Mouse (Mus musculus) MEL (cell line): ENCODE measurements around the gene Rgmb. TPM values are rescaled to one million over a fixed set of nuclear protein-coding genes. Genes with fewer than 3 reads are reported as not detected.

Source experiments
- DNase-seq: peaks from one replicate; pipeline ENCODE4 v3.0.0; 2011; ENCODE audit warnings: low read depth, low spot score
- H3K27ac ChIP-seq: 2 replicates; pipeline ENCODE4 v1.5.1; 2012; ENCODE audit warnings: low read depth, mild to moderate bottlenecking, control low read depth, low read length, moderate library complexity; ENCODE audit not compliant: control insufficient read depth
- H3K27me3 ChIP-seq, 2 experiments: fragments of 150-350 bp in 1 of 2; sonication (generic) in 1 of 2; 2 replicates each; pipeline ENCODE4 v1.6.1; 2012; ENCODE audit warnings: low read length in 2 of 2, mild to moderate bottlenecking in 2 of 2, improper control_type of control experiment in 1 of 2, moderate library complexity in 1 of 2; ENCODE audit not compliant: insufficient read depth in 2 of 2, control insufficient read depth in 1 of 2
- H3K36me3 ChIP-seq, 2 experiments: 2 replicates each; pipeline ENCODE4 v1.6.1; 2012 to 2014; ENCODE audit warnings: low read length in 2 of 2, improper control_type of control experiment in 1 of 2, inconsistent platforms in 1 of 2, mild to moderate bottlenecking in 1 of 2; ENCODE audit not compliant: insufficient read depth in 2 of 2, control insufficient read depth in 1 of 2
- H3K4me1 ChIP-seq, 2 experiments: fragments of 150-350 bp in 1 of 2; sonication (generic) in 1 of 2; 2 replicates each; pipeline ENCODE4 v1.6.1; 2012; ENCODE audit warnings: low read length in 2 of 2, improper control_type of control experiment in 1 of 2, mild to moderate bottlenecking in 1 of 2; ENCODE audit not compliant: insufficient read depth in 2 of 2, control insufficient read depth in 1 of 2
- H3K4me3 ChIP-seq, 2 experiments: fragments of 150-350 bp in 1 of 2; sonication (generic) in 1 of 2; 2 replicates each; pipeline ENCODE4 v1.5.1; 2012; ENCODE audit warnings: low read depth in 2 of 2, low read length in 2 of 2, mild to moderate bottlenecking in 2 of 2, moderate library complexity in 2 of 2, control low read depth in 1 of 2, improper control_type of control experiment in 1 of 2; ENCODE audit not compliant: control insufficient read depth in 1 of 2, insufficient read depth in 1 of 2
- H3K79me2 ChIP-seq: 2 replicates; pipeline ENCODE4 v1.6.1; 2012; ENCODE audit warnings: mild to moderate bottlenecking, low read length, moderate library complexity; ENCODE audit not compliant: control insufficient read depth, poor library complexity, insufficient read depth
- H3K9ac ChIP-seq: 2 replicates; pipeline ENCODE4 v1.6.1; 2012; ENCODE audit warnings: low read depth, mild to moderate bottlenecking, control low read depth, low read length, moderate library complexity; ENCODE audit not compliant: control insufficient read depth, poor library complexity, severe bottlenecking
- H3K9me3 ChIP-seq: fragments of 150-350 bp; sonication (generic); replicated peaks from 2 replicates; pipeline ENCODE4 v1.6.1; 2012; ENCODE audit warnings: mild to moderate bottlenecking, low read length, improper control_type of control experiment, moderate library complexity; ENCODE audit not compliant: insufficient read depth
- CHD1 ChIP-seq: IDR thresholded peaks from 2 replicates; pipeline ENCODE4 v1.6.1; 2012; ENCODE audit warnings: low read depth, mild to moderate bottlenecking, inconsistent platforms, low read length, improper control_type of control experiment
- CHD2 ChIP-seq: IDR thresholded peaks from 2 replicates; pipeline ENCODE4 v1.6.1; 2011; ENCODE audit warnings: low read length, improper control_type of control experiment
- CTCF ChIP-seq, 3 experiments: IDR thresholded peaks in 2 of 3; conservative IDR thresholded peaks in 1 of 3; 2 replicates each; pipeline ENCODE4 v1.5.1; 2011 to 2012; ENCODE audit warnings: low read length in 3 of 3, low read depth in 2 of 3, mild to moderate bottlenecking in 2 of 3, improper control_type of control experiment in 1 of 3, inconsistent platforms in 1 of 3, mixed read lengths in 1 of 3, moderate library complexity in 1 of 3; ENCODE audit not compliant: control insufficient read depth in 1 of 3, insufficient read depth in 1 of 3, poor library complexity in 1 of 3, severe bottlenecking in 1 of 3
- ELF1 ChIP-seq: IDR thresholded peaks from 2 replicates; pipeline ENCODE4 v1.6.1; 2014; ENCODE audit warnings: low read depth, mild to moderate bottlenecking, inconsistent platforms, low read length, improper control_type of control experiment, moderate library complexity
- EP300 ChIP-seq, 2 experiments: IDR thresholded peaks; 2 replicates each; pipeline ENCODE4 v1.6.1; 2011; ENCODE audit warnings: improper control_type of control experiment in 2 of 2, low read length in 2 of 2, low read depth in 1 of 2, mild to moderate bottlenecking in 1 of 2
- ETS1 ChIP-seq: IDR thresholded peaks from 2 replicates; pipeline ENCODE4 v1.6.1; 2012; ENCODE audit warnings: low read depth, mild to moderate bottlenecking, inconsistent platforms, low read length, improper control_type of control experiment, moderate library complexity
- GABPA ChIP-seq: IDR thresholded peaks from 2 replicates; pipeline ENCODE4 v1.6.1; 2012; ENCODE audit warnings: low read depth, mild to moderate bottlenecking, inconsistent platforms, low read length, improper control_type of control experiment, moderate library complexity
- GATA1 ChIP-seq: IDR thresholded peaks from 2 replicates; pipeline ENCODE4 v1.6.1; 2011; ENCODE audit warnings: low read depth, low read length, improper control_type of control experiment
- HCFC1 ChIP-seq: IDR thresholded peaks from 2 replicates; pipeline ENCODE4 v1.6.1; 2012; ENCODE audit warnings: low read depth, mild to moderate bottlenecking, inconsistent platforms, low read length, improper control_type of control experiment, moderate library complexity
- JUND ChIP-seq: IDR thresholded peaks from 2 replicates; pipeline ENCODE4 v1.6.1; 2011; ENCODE audit warnings: low read depth, mild to moderate bottlenecking, improper control_type of control experiment, low read length
- KAT2A ChIP-seq: conservative IDR thresholded peaks from 2 replicates; pipeline ENCODE4 v1.6.1; 2012; ENCODE audit warnings: low read depth, low read length, improper control_type of control experiment, inconsistent platforms
- MAFK ChIP-seq: IDR thresholded peaks from 2 replicates; pipeline ENCODE4 v1.6.1; 2011; ENCODE audit warnings: low read depth, mild to moderate bottlenecking, low read length, improper control_type of control experiment, borderline replicate concordance
- MEF2A ChIP-seq: IDR thresholded peaks from 2 replicates; pipeline ENCODE4 v1.6.1; 2014; ENCODE audit warnings: low read depth, mild to moderate bottlenecking, inconsistent platforms, low read length, improper control_type of control experiment; ENCODE audit not compliant: poor library complexity, insufficient replicate concordance, severe bottlenecking; ENCODE audit errors: extremely low read depth
- MXI1 ChIP-seq: IDR thresholded peaks from 2 replicates; pipeline ENCODE4 v1.6.1; 2011; ENCODE audit warnings: mild to moderate bottlenecking, low read depth, low read length, improper control_type of control experiment
- MYC ChIP-seq: IDR thresholded peaks from 2 replicates; pipeline ENCODE4 v1.6.1; 2011; ENCODE audit warnings: low read depth, mild to moderate bottlenecking, low read length, improper control_type of control experiment, moderate library complexity
- NELFE ChIP-seq: IDR thresholded peaks from 2 replicates; pipeline ENCODE4 v1.6.1; 2011; ENCODE audit warnings: low read depth, low read length, improper control_type of control experiment
- NRF1 ChIP-seq: IDR thresholded peaks from 2 replicates; pipeline ENCODE4 v1.6.1; 2014; ENCODE audit warnings: low read depth, mild to moderate bottlenecking, inconsistent platforms, low read length, improper control_type of control experiment, moderate library complexity; ENCODE audit not compliant: poor library complexity, insufficient read depth, severe bottlenecking
- POLR2AphosphoS5 ChIP-seq: IDR thresholded peaks from 2 replicates; pipeline ENCODE4 v1.6.1; 2012; ENCODE audit warnings: low read depth, borderline replicate concordance, mild to moderate bottlenecking, inconsistent platforms, low read length, moderate library complexity, mixed read lengths
- RAD21 ChIP-seq: IDR thresholded peaks from 2 replicates; pipeline ENCODE4 v1.6.1; 2011; ENCODE audit warnings: mild to moderate bottlenecking, low read depth, low read length, improper control_type of control experiment
- RCOR1 ChIP-seq: IDR thresholded peaks from 2 replicates; pipeline ENCODE4 v1.6.1; 2012; ENCODE audit warnings: low read depth, mild to moderate bottlenecking, inconsistent platforms, low read length, improper control_type of control experiment
- SIN3A ChIP-seq: IDR thresholded peaks from 2 replicates; pipeline ENCODE4 v1.6.1; 2012; ENCODE audit warnings: low read length, improper control_type of control experiment, inconsistent platforms
- SMC3 ChIP-seq: IDR thresholded peaks from 2 replicates; pipeline ENCODE4 v1.6.1; 2011; ENCODE audit warnings: low read depth, low read length, improper control_type of control experiment
- TAL1 ChIP-seq: IDR thresholded peaks from 2 replicates; pipeline ENCODE4 v1.6.1; 2012; ENCODE audit warnings: mild to moderate bottlenecking, inconsistent platforms, low read length, moderate library complexity, mixed read lengths
- UBTF ChIP-seq: IDR thresholded peaks from 2 replicates; pipeline ENCODE4 v1.6.1; 2012; ENCODE audit warnings: low read depth, mild to moderate bottlenecking, inconsistent platforms, low read length, improper control_type of control experiment, moderate library complexity, borderline replicate concordance; ENCODE audit not compliant: insufficient read depth
- USF2 ChIP-seq, 2 experiments: IDR thresholded peaks; 2 replicates each; pipeline ENCODE4 v1.6.1; 2011 to 2012; ENCODE audit warnings: improper control_type of control experiment in 2 of 2, low read length in 2 of 2, borderline replicate concordance in 1 of 2, inconsistent platforms in 1 of 2, low read depth in 1 of 2, mild to moderate bottlenecking in 1 of 2; ENCODE audit not compliant: insufficient read depth in 1 of 2
- ZKSCAN1 ChIP-seq: IDR thresholded peaks from 2 replicates; pipeline ENCODE4 v1.6.1; 2012; ENCODE audit warnings: low read depth, mild to moderate bottlenecking, inconsistent platforms, low read length, improper control_type of control experiment, moderate library complexity
- ZNF384 ChIP-seq: IDR thresholded peaks from 2 replicates; pipeline ENCODE4 v1.6.1; 2012; ENCODE audit warnings: low read depth, mild to moderate bottlenecking, inconsistent platforms, low read length, improper control_type of control experiment
- polyA plus RNA-seq, 2 experiments: library from polyadenylated mRNA; stranded (reverse) in 1 of 2; unstranded in 1 of 2; fragments of >175 nt in 1 of 2; fragments of >200 nt in 1 of 2; gene quantifications; 2 replicates each; pipeline versions ENCODE4 v1.2.1 to v1.2.4; 2012; ENCODE audit warnings: low replicate concordance in 2 of 2, low read depth in 1 of 2; ENCODE audit not compliant: insufficient read length in 2 of 2, insufficient read depth in 1 of 2, missing spikeins in 1 of 2
- total RNA-seq: library from RNA; depleted of rRNA; stranded (reverse); fragments of 300-350 nt; gene quantifications from 2 replicates; pipeline ENCODE4 v1.2.3, GENCODE M21; 2012

The Rgmb gene
- total and polyA plus RNA-seq, 3 experiments: not detected

- Histone ChIP-seq H3K9ac (no peak overlapping the region), H3K9me3 (no peaks in the 10 kb centered on the region), H3K27ac (no peak overlapping the region), H3K4me1 (no peaks in the 10 kb centered on the region; a peak in 1 of 4 replicates), H3K79me2 (no peaks in the 10 kb centered on the region), H3K27me3 (no peaks in the 10 kb centered on the region), H3K4me3 (no peak overlapping the region), H3K36me3 (no peaks in the 10 kb centered on the region)
- TF ChIP-seq JUND: no peak
- no peak for TF ChIP-seq GABPA
- no peak for TF ChIP-seq CTCF (IDR thresholded peaks at IDR 0.05 in 2 of 3, conservative IDR thresholded peaks at IDR 0.05 in 1 of 3; ENCODE audit: control insufficient read depth in 1 of 3, insufficient read depth in 1 of 3, low read depth in 2 of 3, low read length in 3 of 3, poor library complexity in 1 of 3, severe bottlenecking in 1 of 3)
- no peak for TF ChIP-seq KAT2A
- TF ChIP-seq ZKSCAN1: no peak
- TF ChIP-seq POLR2AphosphoS5: no peak
- no peak for TF ChIP-seq ETS1
- TF ChIP-seq TAL1: no peak
- no peak for TF ChIP-seq HCFC1
- TF ChIP-seq CHD1: no peak
- no peak for TF ChIP-seq CHD2
- no peak for TF ChIP-seq MYC
- TF ChIP-seq ZNF384: no peak
- no peak for TF ChIP-seq MEF2A
- TF ChIP-seq USF2 (IDR thresholded peaks at IDR 0.05; ENCODE audit: borderline replicate concordance in 1 of 2, insufficient read depth in 1 of 2, low read depth in 1 of 2, low read length in 2 of 2): no peak
- no peak for TF ChIP-seq RAD21
- DNase-seq: no peak
These were observed 10.7 kb downstream of the Rgmb start for GRCm38 (mm10) chr17:15820146-15820545.

GRCm38 (mm10) chr17:15818372-15818771 lies 12.5 kb downstream of the Rgmb start:
- H3K36me3 ChIP-seq: no peaks in the 10 kb centered on the region
- no peak overlapping the region for H3K9ac ChIP-seq
- H3K4me3 ChIP-seq: no peak overlapping the region
- H3K27ac ChIP-seq: no peak overlapping the region
- no peak for DNase-seq
- TF ChIP-seq MYC: no peak
- no peak for TF ChIP-seq NRF1
- TF ChIP-seq EP300 (IDR thresholded peaks at IDR 0.05; ENCODE audit: low read depth in 1 of 2, low read length in 2 of 2): no peak
- no peak for TF ChIP-seq UBTF
- no peak for TF ChIP-seq SMC3
- TF ChIP-seq SIN3A: no peak
- TF ChIP-seq MAFK: no peak
- TF ChIP-seq TAL1: no peak
- TF ChIP-seq ZNF384: no peak
- no peak for TF ChIP-seq MXI1
- TF ChIP-seq RCOR1: no peak
- no peak for TF ChIP-seq KAT2A
- no peak for TF ChIP-seq MEF2A
- TF ChIP-seq CTCF (IDR thresholded peaks at IDR 0.05 in 2 of 3, conservative IDR thresholded peaks at IDR 0.05 in 1 of 3; ENCODE audit: control insufficient read depth in 1 of 3, insufficient read depth in 1 of 3, low read depth in 2 of 3, low read length in 3 of 3, poor library complexity in 1 of 3, severe bottlenecking in 1 of 3): no peak
- TF ChIP-seq GABPA: no peak
- no peak for TF ChIP-seq GATA1
- TF ChIP-seq POLR2AphosphoS5: no peak
- no peak for TF ChIP-seq ELF1
- no peak for TF ChIP-seq NELFE
- no peaks in the 10 kb centered on the region for H3K79me2 ChIP-seq
- no peaks in the 10 kb centered on the region for H3K9me3 ChIP-seq
- no peaks in the 10 kb centered on the region for H3K27me3 ChIP-seq
- H3K4me1 ChIP-seq: no peaks in the 10 kb centered on the region; a peak in 1 of 4 replicates
